Mouse (Mus musculus): ENCODE results near the gene Apba1. TPM values are rescaled to one million over a fixed set of nuclear protein-coding genes. Genes with fewer than 3 reads are reported as not detected.

Gene Apba1
- polyA plus RNA-seq, 2 experiments: 0.04 to 0.07 TPM

GRCm38 (mm10) chr19:23910345-23910744 is 151.7 kb downstream of the Apba1 start:
- no peak for TF ChIP-seq CTCF (IDR thresholded peaks at IDR 0.05; ENCODE audit: low read depth)
- TF ChIP-seq EP300 (IDR thresholded peaks at IDR 0.05; ENCODE audit: low read depth): no peak
- no peak for ATAC-seq (ENCODE audit: insufficient read depth)
- H3K9ac ChIP-seq (replicated peaks): no peak overlapping the region
- no peaks in the 10 kb centered on the region; the same call in 1 of the 2 replicates for H3K27me3 ChIP-seq (ENCODE audit: control insufficient read depth, insufficient read depth, low read length)
- no peak for DNase-seq (ENCODE audit: low read depth in 3 of 3, low spot score in 3 of 3)
- no peak overlapping the region for H3K27ac ChIP-seq
- H3K4me3 ChIP-seq (ENCODE audit: insufficient read depth in 1 of 2, low read depth in 2 of 2, low read length in 2 of 2): no peak overlapping the region
- WGBS (ENCODE audit: insufficient replicate concordance): 27% methylated on average over 4 of the region's 4 CpGs
- no peaks in the 10 kb centered on the region for H3K9me3 ChIP-seq (ENCODE audit: control insufficient read depth, low read length)
- no peak overlapping the region for H3K4me2 ChIP-seq (ENCODE audit: low read depth)
- no peaks in the 10 kb centered on the region for H3K36me3 ChIP-seq (replicated peaks; ENCODE audit: control insufficient read depth, insufficient read depth, low read depth)
- no peaks in the 10 kb centered on the region for H3K4me1 ChIP-seq (replicated peaks; ENCODE audit: control insufficient read depth in 2 of 2, insufficient read depth in 2 of 2, low read length in 1 of 2)

- Histone ChIP-seq H3K9ac (replicated peaks) (no peak overlapping the region), H3K27ac (no peak overlapping the region), H3K36me3 (replicated peaks; ENCODE audit: control insufficient read depth, insufficient read depth, low read depth) (no peaks in the 10 kb centered on the region), H3K4me2 (ENCODE audit: low read depth) (no peak overlapping the region), H3K9me3 (ENCODE audit: control insufficient read depth, low read length) (no peaks in the 10 kb centered on the region), H3K4me1 (replicated peaks; ENCODE audit: control insufficient read depth in 2 of 2, insufficient read depth in 2 of 2, low read length in 1 of 2) (no peaks in the 10 kb centered on the region), H3K27me3 (ENCODE audit: control insufficient read depth, insufficient read depth, low read length) (no peaks in the 10 kb centered on the region), H3K4me3 (ENCODE audit: insufficient read depth in 1 of 2, low read depth in 2 of 2, low read length in 2 of 2) (no peak overlapping the region)
- no peak for ATAC-seq (ENCODE audit: insufficient read depth)
- WGBS (ENCODE audit: insufficient replicate concordance): 54% methylated on average over 5 of the region's 5 CpGs
- no peak for DNase-seq (ENCODE audit: low read depth in 3 of 3, low spot score in 3 of 3)
- TF ChIP-seq CTCF (IDR thresholded peaks at IDR 0.05; ENCODE audit: low read depth) (no peak), EP300 (IDR thresholded peaks at IDR 0.05; ENCODE audit: low read depth) (no peak)
Measured at GRCm38 (mm10) chr19:23919384-23920219, 160.9 kb downstream of the Apba1 start.

DNA sequence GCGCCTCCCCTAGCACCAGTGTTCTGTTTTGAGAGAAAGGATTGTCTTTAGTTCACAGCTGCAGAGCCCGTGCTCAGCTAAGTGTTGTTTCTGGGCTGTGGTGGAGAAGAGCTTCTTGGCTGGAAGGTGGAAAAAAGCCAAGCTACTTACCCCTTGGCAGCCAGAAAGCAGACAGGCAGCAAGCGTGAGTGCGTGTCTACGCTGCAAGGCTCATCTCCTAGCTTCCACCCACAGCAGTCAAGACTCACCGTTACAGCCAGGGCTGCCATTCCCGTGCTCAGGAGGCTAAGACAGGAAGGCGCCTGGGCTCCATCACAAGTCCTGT is 161.5 kb downstream of the Apba1 start:
- ATAC-seq (ENCODE audit: insufficient read depth): no peak
- no peak overlapping the region for H3K9ac ChIP-seq (replicated peaks)
- WGBS (ENCODE audit: insufficient replicate concordance): 76% methylated on average over 8 of the region's 8 CpGs
- no peak for DNase-seq (ENCODE audit: low read depth in 3 of 3, low spot score in 3 of 3)
- H3K36me3 ChIP-seq (replicated peaks; ENCODE audit: control insufficient read depth, insufficient read depth, low read depth): no peaks in the 10 kb centered on the region
- no peak overlapping the region for H3K4me3 ChIP-seq (ENCODE audit: insufficient read depth in 1 of 2, low read depth in 2 of 2, low read length in 2 of 2)
- H3K9me3 ChIP-seq (ENCODE audit: control insufficient read depth, low read length): no peaks in the 10 kb centered on the region
- no peak overlapping the region for H3K4me2 ChIP-seq (ENCODE audit: low read depth)
- H3K27me3 ChIP-seq (ENCODE audit: control insufficient read depth, insufficient read depth, low read length): no peaks in the 10 kb centered on the region
- TF ChIP-seq CTCF (IDR thresholded peaks at IDR 0.05; ENCODE audit: low read depth) (no peak), EP300 (IDR thresholded peaks at IDR 0.05; ENCODE audit: low read depth) (no peak)
- no peak overlapping the region for H3K27ac ChIP-seq
- H3K4me1 ChIP-seq (replicated peaks; ENCODE audit: control insufficient read depth in 2 of 2, insufficient read depth in 2 of 2, low read length in 1 of 2): no peaks in the 10 kb centered on the region

GRCm38 (mm10) chr19:23922601-23923000 is 163.9 kb downstream of the Apba1 start:
- H3K27ac ChIP-seq: no peak overlapping the region
- H3K27me3 ChIP-seq (ENCODE audit: control insufficient read depth, insufficient read depth, low read length): no peaks in the 10 kb centered on the region
- H3K4me2 ChIP-seq (ENCODE audit: low read depth): no peak overlapping the region
- H3K9me3 ChIP-seq (ENCODE audit: control insufficient read depth, low read length): no peaks in the 10 kb centered on the region
- DNase-seq (ENCODE audit: low read depth in 3 of 3, low spot score in 3 of 3) (no peak), ATAC-seq (ENCODE audit: insufficient read depth) (no peak)
- H3K36me3 ChIP-seq (replicated peaks; ENCODE audit: control insufficient read depth, insufficient read depth, low read depth): no peaks in the 10 kb centered on the region
- H3K9ac ChIP-seq (replicated peaks): no peak overlapping the region
- TF ChIP-seq EP300 (IDR thresholded peaks at IDR 0.05; ENCODE audit: low read depth): no peak
- TF ChIP-seq CTCF (IDR thresholded peaks at IDR 0.05; ENCODE audit: low read depth): no peak
- WGBS (ENCODE audit: insufficient replicate concordance): 69% methylated on average over 9 of the region's 9 CpGs
- no peak overlapping the region for H3K4me3 ChIP-seq (ENCODE audit: insufficient read depth in 1 of 2, low read depth in 2 of 2, low read length in 2 of 2)
- no peaks in the 10 kb centered on the region for H3K4me1 ChIP-seq (replicated peaks; ENCODE audit: control insufficient read depth in 2 of 2, insufficient read depth in 2 of 2, low read length in 1 of 2)

GRCm38 (mm10) chr19:23924057-23924456 is 165.4 kb downstream of the Apba1 start:
- no peak for TF ChIP-seq EP300 (IDR thresholded peaks at IDR 0.05; ENCODE audit: low read depth)
- TF ChIP-seq CTCF (IDR thresholded peaks at IDR 0.05; ENCODE audit: low read depth): no peak
- ATAC-seq (ENCODE audit: insufficient read depth): no peak
- Histone ChIP-seq H3K9ac (replicated peaks) (no peak overlapping the region), H3K4me3 (ENCODE audit: insufficient read depth in 1 of 2, low read depth in 2 of 2, low read length in 2 of 2) (no peak overlapping the region), H3K27me3 (ENCODE audit: control insufficient read depth, insufficient read depth, low read length) (no peaks in the 10 kb centered on the region), H3K27ac (no peak overlapping the region), H3K4me1 (replicated peaks; ENCODE audit: control insufficient read depth in 2 of 2, insufficient read depth in 2 of 2, low read length in 1 of 2) (no peaks in the 10 kb centered on the region), H3K36me3 (replicated peaks; ENCODE audit: control insufficient read depth, insufficient read depth, low read depth) (no peaks in the 10 kb centered on the region), H3K9me3 (ENCODE audit: control insufficient read depth, low read length) (no peaks in the 10 kb centered on the region), H3K4me2 (ENCODE audit: low read depth) (no peak overlapping the region)
- 50% methylated on average over 6 of the region's 6 CpGs for WGBS (ENCODE audit: insufficient replicate concordance)
- DNase-seq (ENCODE audit: low read depth in 3 of 3, low spot score in 3 of 3): no peak

All from liver, embryonic 14.5 days (tissue).